Mouse (Mus musculus) olfactory bulb, adult 2 months (tissue): ENCODE measurements around the gene Slc39a1. TPM values are rescaled to one million over a fixed set of nuclear protein-coding genes. Genes with fewer than 3 reads are reported as not detected.

Experiments used
- H3K27ac ChIP-seq: fragments of 200-500 bp; 2 replicates; pipeline ENCODE4 v1.5.1; 2012; ENCODE audit warnings: low read depth, low read length; ENCODE audit not compliant: insufficient read depth
- H3K4me1 ChIP-seq: fragments of 200-500 bp; 2 replicates; pipeline ENCODE4 v1.6.1; 2012; ENCODE audit warnings: low read length; ENCODE audit not compliant: control insufficient read depth, insufficient read depth
- H3K4me3 ChIP-seq: fragments of 200-500 bp; 2 replicates; pipeline ENCODE4 v1.5.1; 2012; ENCODE audit warnings: mild to moderate bottlenecking, low read depth, low read length, moderate library complexity; ENCODE audit not compliant: insufficient read depth
- CTCF ChIP-seq: fragments of 200-500 bp; IDR thresholded peaks from 2 replicates; pipeline ENCODE4 v1.5.1; 2012; ENCODE audit warnings: low read depth, mild to moderate bottlenecking, low read length, moderate library complexity; ENCODE audit not compliant: insufficient read depth
- POLR2A ChIP-seq: fragments of 200-500 bp; IDR thresholded peaks from 2 replicates; pipeline ENCODE4 v1.6.1; 2012; ENCODE audit warnings: mild to moderate bottlenecking, low read depth, low read length, moderate library complexity; ENCODE audit not compliant: insufficient read depth
- WGBS: fragments of 180-500 bp; shearing (Covaris S2); methylation state at CpG from one replicate; pipeline ENCODE4 v1.1.7; 2018; 5-methylcytosine and 5-hydroxymethylcytosine counted together
- polyA plus RNA-seq: library from polyadenylated mRNA; stranded (reverse); fragments of >200 nt; gene quantifications from 2 replicates; pipeline ENCODE4 v1.2.4, GENCODE M21; 2012; ENCODE audit warnings: low replicate concordance; ENCODE audit not compliant: missing spikeins, insufficient read depth, insufficient read length

The Slc39a1 gene
- polyA plus RNA-seq = not detected in 2 replicates

- no peak for TF ChIP-seq CTCF
- TF ChIP-seq POLR2A = peak; percentile 51
- H3K4me3 ChIP-seq = peak within 1 kb of the TSS; percentile 68
- H3K27ac ChIP-seq = peak within 1 kb of the TSS; percentile 93
- H3K4me1 ChIP-seq = peaks cover 7% of the 10 kb centered on the region
- WGBS = under 1% methylated on average over 43 of the region's 44 CpGs
These were observed at the start of gene Slc39a1 for GRCm38 (mm10) chr3:90247960-90248745. TSS of gene Slc39a1 (plus strand) at chr3:90248172.

GRCm38 (mm10) chr3:90202884-90203283 is 45.1 kb upstream of the Slc39a1 start:
- Histone ChIP-seq H3K27ac (no peak overlapping the region), H3K4me3 (no peak overlapping the region), H3K4me1 (no peaks in the 10 kb centered on the region)
- TF ChIP-seq POLR2A = no peak
- no peak for TF ChIP-seq CTCF
- 12% methylated on average over 1 of the region's 1 CpGs for WGBS

DNA sequence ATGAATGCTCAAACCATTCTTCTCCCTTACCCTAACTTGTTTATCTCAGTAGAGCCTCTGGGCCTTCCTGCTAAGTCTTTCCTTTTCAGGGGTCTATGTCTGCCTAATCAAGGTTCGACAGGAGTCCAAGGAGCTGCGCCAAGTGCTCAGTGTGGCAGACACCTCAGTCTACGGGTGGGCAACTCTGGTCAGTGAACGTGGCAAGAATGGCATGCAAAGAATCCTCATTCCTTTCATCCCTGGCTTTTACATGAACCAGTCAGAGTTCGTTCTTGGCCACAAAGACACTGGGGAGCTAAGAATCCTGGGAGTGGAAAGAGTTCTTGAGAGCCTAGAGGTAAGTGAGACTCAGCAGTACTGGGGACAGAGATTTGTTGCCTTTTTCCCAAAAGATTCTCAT is 44.4 kb upstream of the Slc39a1 start:
- TF ChIP-seq POLR2A (no peak), CTCF (no peak)
- no peak overlapping the region for H3K4me3 ChIP-seq
- WGBS = 61% methylated on average over 5 of the region's 5 CpGs
- H3K4me1 ChIP-seq = no peaks in the 10 kb centered on the region
- H3K27ac ChIP-seq = no peak overlapping the region

DNA sequence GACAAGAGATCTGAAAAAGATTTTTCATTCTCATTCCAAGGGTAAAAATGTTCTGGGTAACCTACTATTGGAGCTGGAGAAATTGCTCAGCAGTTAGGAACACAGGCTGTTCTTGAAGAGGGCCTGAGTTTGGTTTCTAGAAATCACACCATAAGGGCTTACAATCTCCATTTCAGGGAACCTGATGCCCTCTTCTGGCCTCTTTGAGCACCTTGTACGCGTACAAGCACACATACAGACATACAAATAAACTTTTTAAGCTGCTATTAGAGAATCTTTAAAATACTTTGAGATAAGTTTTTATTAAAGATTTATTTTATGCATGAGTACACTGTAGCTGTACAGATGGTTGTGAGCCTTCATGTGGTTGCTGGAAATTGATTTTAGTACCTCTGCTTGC is 43.4 kb upstream of the Slc39a1 start:
- H3K4me3 ChIP-seq = no peak overlapping the region
- H3K27ac ChIP-seq = no peak overlapping the region
- no peaks in the 10 kb centered on the region for H3K4me1 ChIP-seq
- no peak for TF ChIP-seq POLR2A
- no peak for TF ChIP-seq CTCF
- WGBS = 96% methylated on average over 2 of the region's 2 CpGs

GRCm38 (mm10) chr3:90208662-90209061 is 39.3 kb upstream of the Slc39a1 start:
- WGBS = 84% methylated on average over 2 of the region's 2 CpGs
- H3K4me1 ChIP-seq = 0 out of 2 replicates have a peak, but pooled peaks cover 3% of the 10 kb centered on the region
- no peak overlapping the region for H3K27ac ChIP-seq
- no peak overlapping the region for H3K4me3 ChIP-seq
- no peak for TF ChIP-seq CTCF
- no peak for TF ChIP-seq POLR2A

GRCm38 (mm10) chr3:90209908-90210566 is 37.9 kb upstream of the Slc39a1 start:
- WGBS = 93% methylated on average over 5 of the region's 5 CpGs
- H3K4me1 ChIP-seq = 0 out of 2 replicates have a peak, but pooled peaks cover 3% of the 10 kb centered on the region
- no peak overlapping the region for H3K4me3 ChIP-seq
- no peak overlapping the region for H3K27ac ChIP-seq
- TF ChIP-seq CTCF (no peak), POLR2A (no peak)

DNA sequence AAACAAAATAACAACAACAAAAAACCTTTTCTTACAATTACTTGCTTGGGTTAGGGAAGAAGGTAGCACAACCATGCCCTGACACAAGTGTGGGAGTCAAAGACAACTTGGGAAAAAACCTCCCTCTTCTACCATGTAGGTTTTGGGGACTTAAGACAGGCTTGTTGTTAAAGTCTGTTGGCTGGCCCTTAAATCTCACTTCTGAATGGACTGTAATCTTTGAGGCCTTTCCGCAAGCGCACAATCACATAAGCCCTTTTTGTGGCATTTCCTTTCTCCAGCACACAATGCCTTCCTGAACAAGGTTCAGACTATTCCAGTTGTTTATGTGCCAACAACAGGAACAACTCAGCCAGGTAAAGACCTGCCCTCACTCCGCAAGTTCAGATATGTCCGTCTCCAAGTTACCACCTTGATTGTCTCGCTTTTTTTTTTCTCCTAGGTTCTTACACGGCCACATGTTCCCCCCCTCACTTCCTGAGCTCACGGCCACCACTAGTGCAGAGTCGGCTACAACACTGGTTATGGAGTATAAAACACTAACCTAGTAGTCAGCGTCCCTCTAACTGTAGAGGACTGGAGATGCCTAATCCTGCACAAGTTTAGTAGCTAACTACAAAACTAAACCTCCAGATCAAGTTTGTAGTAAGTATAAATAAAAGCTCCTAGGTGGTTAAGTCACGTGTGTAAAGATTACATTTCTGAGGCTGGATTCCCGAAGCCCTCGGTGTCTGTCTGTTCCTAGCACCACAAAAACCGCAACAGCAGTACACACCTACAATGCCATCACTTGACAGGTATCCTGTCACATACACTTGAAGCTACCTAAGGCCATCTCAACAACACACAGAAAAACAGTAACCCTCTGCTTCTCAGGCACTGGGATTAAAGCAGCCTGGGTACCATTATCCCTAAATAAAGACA is 36.2 kb upstream of the Slc39a1 start:
- 73% methylated on average over 13 of the region's 13 CpGs for WGBS
- no peak overlapping the region for H3K27ac ChIP-seq
- no peak for TF ChIP-seq CTCF
- no peak for TF ChIP-seq POLR2A

GRCm38 (mm10) chr3:90212723-90213122 is 35.2 kb upstream of the Slc39a1 start:
- TF ChIP-seq POLR2A = no peak
- Histone ChIP-seq H3K4me3 (peak overlapping the region; percentile 78), H3K27ac (no peak overlapping the region), H3K4me1 (0 out of 2 replicates have a peak, but pooled peaks cover 3% of the 10 kb centered on the region)
- 11% methylated on average over 5 of the region's 5 CpGs for WGBS

More for the DNA sequence above, 36.2 kb upstream of the Slc39a1 start:
- Histone ChIP-seq H3K4me1 (0 out of 2 replicates have a peak, but pooled peaks cover 3% of the 10 kb centered on the region), H3K4me3 (no peak overlapping the region)

GRCm38 (mm10) chr3:90213377-90213866 is 34.5 kb upstream of the Slc39a1 start, which contains the start of the genes Rps27 and Rab13:
TSS of gene Rps27 (minus strand) at chr3:90213651.
TSS of gene Rab13 (plus strand) at chr3:90213695.
- TF ChIP-seq POLR2A (peak; percentile 97), CTCF (no peak)
- Histone ChIP-seq H3K4me1 (0 out of 2 replicates have a peak, but pooled peaks cover 3% of the 10 kb centered on the region), H3K4me3 (peak within 1 kb of the TSS; percentile 78), H3K27ac (peak within 1 kb of the TSS; percentile 73)
- WGBS = under 1% methylated on average over 42 of the region's 42 CpGs
